Mouse (Mus musculus): Measurements from ENCODE around the gene Faap20.

- TF ChIP-seq MEF2A (IDR thresholded peaks at IDR 0.05; ENCODE audit: extremely low read depth, insufficient replicate concordance, low read depth, low read length, poor library complexity, severe bottlenecking) (no peak), POLR2A (IDR thresholded peaks at IDR 0.05; ENCODE audit: control insufficient read depth in 1 of 2, insufficient read depth in 1 of 2, low read depth in 1 of 2, low read length in 2 of 2, poor library complexity in 1 of 2) (no peak), ETS1 (IDR thresholded peaks at IDR 0.05; ENCODE audit: low read depth, low read length) (no peak), GABPA (IDR thresholded peaks at IDR 0.05; ENCODE audit: low read depth, low read length) (no peak), TCF12 (IDR thresholded peaks at IDR 0.05; ENCODE audit: low read depth, low read length) (no peak), GATA1 (IDR thresholded peaks at IDR 0.05; ENCODE audit: low read depth, low read length) (no peak), CTCF (IDR thresholded peaks at IDR 0.05 in 2 of 3, conservative IDR thresholded peaks at IDR 0.05 in 1 of 3; ENCODE audit: control insufficient read depth in 1 of 3, insufficient read depth in 1 of 3, low read depth in 2 of 3, low read length in 3 of 3, poor library complexity in 1 of 3, severe bottlenecking in 1 of 3) (no peak), ZMIZ1 (IDR thresholded peaks at IDR 0.05; ENCODE audit: low read depth, low read length) (no peak), USF1 (IDR thresholded peaks at IDR 0.05; ENCODE audit: low read depth, low read length) (no peak), USF2 (IDR thresholded peaks at IDR 0.05; ENCODE audit: borderline replicate concordance in 1 of 2, insufficient read depth in 1 of 2, low read depth in 1 of 2, low read length in 2 of 2) (no peak), HCFC1 (IDR thresholded peaks at IDR 0.05; ENCODE audit: low read depth, low read length) (no peak), ZKSCAN1 (IDR thresholded peaks at IDR 0.05; ENCODE audit: low read depth, low read length) (no peak), EP300 (IDR thresholded peaks at IDR 0.05; ENCODE audit: low read depth in 1 of 2, low read length in 2 of 2) (no peak)
Measured at GRCm38 (mm10) chr4:155301098-155301447, 51.5 kb downstream of the Faap20 start.

Measured in MEL (cell line).